Mouse (Mus musculus) olfactory bulb, adult 2 months (tissue): ENCODE data around the gene Kctd10.

Experiments used
- CTCF ChIP-seq: fragments of 200-500 bp; IDR thresholded peaks from 2 replicates; pipeline ENCODE4 v1.5.1; 2012; ENCODE audit warnings: low read depth, mild to moderate bottlenecking, low read length, moderate library complexity; ENCODE audit not compliant: insufficient read depth
- POLR2A ChIP-seq: fragments of 200-500 bp; IDR thresholded peaks from 2 replicates; pipeline ENCODE4 v1.6.1; 2012; ENCODE audit warnings: mild to moderate bottlenecking, low read depth, low read length, moderate library complexity; ENCODE audit not compliant: insufficient read depth

- no peak for TF ChIP-seq CTCF
- TF ChIP-seq POLR2A = no peak
These were observed 2.0 kb downstream of the Kctd10 start for GRCm38 (mm10) chr5:114378177-114378920.
